Mouse (Mus musculus): ENCODE data around the gene Synpo2l. TPM values are rescaled to one million over a fixed set of nuclear protein-coding genes. Genes with fewer than 3 reads are reported as not detected.

Gene Synpo2l
- 0.08 TPM in 1 of 2 replicates, not detected in the other for polyA plus RNA-seq (2015; fragmentation: Nextera tagmentation; extraction: Ambion mirVana)

DNA sequence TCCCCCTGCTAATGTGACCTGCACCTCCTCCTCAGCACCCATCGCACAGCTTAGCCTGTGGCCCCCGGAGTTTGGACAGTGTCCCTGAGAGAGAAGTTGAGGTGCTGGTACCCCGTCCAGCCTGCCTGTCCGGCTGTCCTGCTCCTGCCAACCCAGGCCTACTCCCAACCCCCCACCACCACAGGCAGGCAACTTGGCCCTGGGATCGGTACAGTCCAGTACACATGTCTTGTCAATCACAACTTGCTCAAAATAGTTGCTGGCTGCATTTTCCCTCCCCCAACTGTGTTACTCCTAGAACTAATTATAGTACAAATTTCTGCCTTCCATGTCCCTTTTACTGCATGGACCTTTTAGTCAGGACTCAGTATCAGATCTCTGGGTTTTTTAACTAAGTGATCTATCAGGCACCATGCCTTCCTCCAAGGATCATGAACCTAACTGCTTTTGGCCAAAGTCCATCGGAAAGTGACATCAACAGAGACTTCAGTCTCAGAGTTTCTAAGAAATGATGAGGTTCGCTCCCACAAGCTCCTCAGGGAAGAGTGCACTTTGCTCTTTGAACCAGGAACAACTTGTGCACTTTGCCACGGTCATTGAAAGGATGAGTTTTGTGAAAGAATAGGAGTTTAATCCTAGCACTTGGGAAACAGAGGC lies at the start of gene Synpo2l:
Gene Synpo2l, minus strand, starts transcription at position 201 of the 657 bp plus-strand sequence.

DNA sequence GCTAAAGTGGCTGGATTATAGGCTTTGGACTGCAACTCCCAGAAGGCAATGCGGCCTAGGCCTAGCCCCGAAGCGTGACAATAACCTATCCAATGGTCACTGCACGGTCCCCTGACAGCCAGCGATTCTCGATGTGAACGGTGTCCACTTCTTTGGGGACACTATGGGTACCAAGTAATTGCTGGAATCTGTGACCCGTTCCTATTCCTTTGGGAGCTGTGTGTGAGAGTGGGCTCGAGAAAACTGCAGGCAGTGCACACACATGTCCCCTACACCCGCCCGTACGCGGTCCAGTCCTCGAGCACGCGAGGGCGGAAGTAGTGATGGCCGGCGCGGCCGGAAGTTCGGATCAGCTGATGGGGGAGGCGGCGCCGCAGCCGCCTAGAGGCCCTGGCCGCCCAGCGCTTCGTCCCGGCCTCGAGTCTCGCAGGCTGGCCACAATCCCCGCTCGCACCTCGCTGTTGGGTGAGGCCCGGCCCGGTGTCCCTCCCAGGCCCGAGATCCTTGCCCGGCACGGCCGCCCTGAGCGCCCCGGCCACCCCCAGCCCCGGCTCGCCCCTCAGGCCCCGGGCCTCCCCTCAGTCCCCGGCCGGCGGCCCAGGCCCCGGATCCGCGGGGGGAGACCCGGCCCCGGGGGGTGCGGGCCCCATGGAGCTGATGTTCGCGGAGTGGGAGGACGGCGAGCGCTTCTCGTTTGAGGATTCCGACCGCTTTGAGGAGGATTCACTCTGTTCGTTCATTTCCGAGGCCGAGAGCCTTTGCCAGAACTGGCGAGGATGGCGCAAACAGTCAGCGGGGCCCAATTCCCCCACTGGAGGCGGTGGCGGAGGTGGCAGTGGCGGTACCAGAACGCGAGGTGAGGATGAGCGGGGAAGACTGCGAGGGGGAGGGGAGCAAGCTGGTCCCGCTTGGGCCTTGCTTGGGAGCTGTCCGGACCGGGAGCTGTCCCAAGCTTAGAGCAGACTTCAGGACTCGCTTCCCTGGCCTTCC lies 39.3 kb upstream of the Synpo2l start, which contains the start of gene Zswim8:
Gene Zswim8, plus strand, starts transcription at position 352 of the 990 bp plus-strand sequence.

GRCm38 (mm10) chr14:20702741-20703381 lies 34.7 kb upstream of the Synpo2l start, which contains the start of gene Chchd1:
Gene Chchd1 (plus strand): TSS chr14:20703006.

GRCm38 (mm10) chr14:20694884-20695760 lies 27.0 kb upstream of the Synpo2l start, which contains the start of gene Fut11:
Gene Fut11 (plus strand): TSS chr14:20694968.

GRCm38 (mm10) chr14:20674064-20674833 lies 6.1 kb upstream of the Synpo2l start, which contains the start of gene Sec24c:
Gene Sec24c (plus strand): TSS chr14:20674308.

GRCm38 (mm10) chr14:20656361-20656760 lies 11.8 kb downstream of the Synpo2l start, which contains the start of gene Myoz1:
Gene Myoz1 (minus strand): TSS chr14:20656540.

GRCm38 (mm10) chr14:20640644-20641437 lies 27.3 kb downstream of the Synpo2l start, which contains the start of gene Usp54:
Gene Usp54 (minus strand): TSS chr14:20641063.

Other genes starting within 250 kb of the Synpo2l start
- gene Cfap70, start 216.1 kb downstream of the Synpo2l start, polyA plus RNA-seq (2015; fragmentation: Nextera tagmentation; extraction: Ambion mirVana): 0.24 and 0.53 TPM in 2 replicates
- gene Anxa7, start 188.2 kb downstream of the Synpo2l start, polyA plus RNA-seq (2015; fragmentation: Nextera tagmentation; extraction: Ambion mirVana): 38.2 and 41.6 TPM in 2 replicates
- gene Mss51, start 171.5 kb downstream of the Synpo2l start, polyA plus RNA-seq (2015; fragmentation: Nextera tagmentation; extraction: Ambion mirVana): 1.4 and 1.5 TPM in 2 replicates
- 37.3 and 38.1 TPM in 2 replicates for gene Ppp3cb, start 121.8 kb downstream of the Synpo2l start, polyA plus RNA-seq (2015; fragmentation: Nextera tagmentation; extraction: Ambion mirVana)
- 1.3 and 1.5 TPM in 2 replicates for gene Usp54, start 27.3 kb downstream of the Synpo2l start, polyA plus RNA-seq (2015; fragmentation: Nextera tagmentation; extraction: Ambion mirVana)
- 0.27 TPM in 1 of 2 replicates, not detected in the other for gene Myoz1, start 11.8 kb downstream of the Synpo2l start, polyA plus RNA-seq (2015; fragmentation: Nextera tagmentation; extraction: Ambion mirVana)
- 25.9 and 30.7 TPM in 2 replicates for gene Sec24c, start 6.0 kb upstream of the Synpo2l start, polyA plus RNA-seq (2015; fragmentation: Nextera tagmentation; extraction: Ambion mirVana)
- gene Fut11, start 26.6 kb upstream of the Synpo2l start, polyA plus RNA-seq (2015; fragmentation: Nextera tagmentation; extraction: Ambion mirVana): 10.1 and 11.6 TPM in 2 replicates
- gene Chchd1, start 34.7 kb upstream of the Synpo2l start, polyA plus RNA-seq (2015; fragmentation: Nextera tagmentation; extraction: Ambion mirVana): 111 and 125 TPM in 2 replicates
- gene Zswim8, start 39.2 kb upstream of the Synpo2l start, polyA plus RNA-seq (2015; fragmentation: Nextera tagmentation; extraction: Ambion mirVana): 11.8 and 14.8 TPM in 2 replicates
- 25.6 and 30.5 TPM in 2 replicates for gene Ndst2, start 66.2 kb upstream of the Synpo2l start, polyA plus RNA-seq (2015; fragmentation: Nextera tagmentation; extraction: Ambion mirVana)
- 11.7 and 19.0 TPM in 2 replicates for gene Camk2g, start 125.7 kb upstream of the Synpo2l start, polyA plus RNA-seq (2015; fragmentation: Nextera tagmentation; extraction: Ambion mirVana)
- gene Plau, start 168.3 kb upstream of the Synpo2l start, polyA plus RNA-seq (2015; fragmentation: Nextera tagmentation; extraction: Ambion mirVana): 1.1 and 1.7 TPM in 2 replicates

Data from spleen, postnatal 0 days (tissue).